Mouse (Mus musculus) B cell, adult 67 days (primary cell): Measurements from ENCODE around the gene Fam126a. TPM values are rescaled to one million over a fixed set of nuclear protein-coding genes. Genes with fewer than 3 reads are reported as not detected.

Experiments
- total RNA-seq, 2 experiments: library from RNA; stranded (reverse); gene quantifications; 4 replicates each; pipeline ENCODE4 v1.2.4; 2023

Fam126a gene
- 10 to 100 TPM; 33.8 to 36.2 TPM for total RNA-seq

DNA sequence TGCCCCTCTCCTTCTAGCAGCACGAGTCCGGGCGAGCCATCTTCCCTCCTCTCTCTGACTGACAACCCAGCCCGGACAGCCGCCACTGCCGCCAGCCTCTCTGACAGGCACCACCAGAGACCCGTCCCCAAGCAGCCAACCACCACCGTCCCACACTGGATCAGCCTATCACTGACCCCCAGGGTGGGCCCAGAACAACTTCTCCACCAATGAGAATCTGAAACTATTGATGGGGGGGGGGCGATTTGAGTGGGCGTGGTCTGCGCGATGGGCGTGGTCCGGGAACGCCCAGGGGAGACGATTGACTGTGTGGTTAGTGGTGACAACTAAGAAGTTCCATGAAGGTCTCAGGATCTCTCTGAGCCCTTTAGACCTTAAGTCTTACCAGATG is at the start of gene Fam126a:
Gene Fam126a (minus strand): TSS at position 112 of the 391 bp plus-strand sequence.

Other genes with a start within 250 kb of the Fam126a start
- 10 to 100 TPM; 23.6 to 26.2 TPM for gene Pus7, start 247.0 kb downstream of the Fam126a start, total RNA-seq
- gene Rint1, start 243.0 kb downstream of the Fam126a start, total RNA-seq, result 10 to 100 TPM; 28.9 to 31.8 TPM
- gene Tomm7, start 186.5 kb downstream of the Fam126a start, total RNA-seq, result 10 to 100 TPM; 36.5 to 41.1 TPM
- gene Klhl7, start 69.9 kb upstream of the Fam126a start, total RNA-seq, result 10 to 100 TPM; 15.4 to 15.9 TPM
- 10 to 100 TPM; 14.6 to 15.2 TPM for gene Nupl2, start 134.3 kb upstream of the Fam126a start, total RNA-seq